Mouse (Mus musculus): ENCODE results near the gene Prpf19. TPM values are rescaled to one million over a fixed set of nuclear protein-coding genes. Genes with fewer than 3 reads are reported as not detected.

Gene Prpf19
- total RNA-seq, 1 experiment from 2014 or later: 96.6 TPM

Other genes with a start within 250 kb of the Prpf19 start
- not detected in 3 replicates for gene Pga5, start 217.2 kb upstream of the Prpf19 start, total RNA-seq (2017)
- 7.3 to 22.2 TPM (median 18.7 TPM) in 3 replicates for gene Vps37c, start 206.5 kb upstream of the Prpf19 start, total RNA-seq (2017)
- 1.0 to 3.1 TPM in 2 of 3 replicates, not detected in the other for gene Cd5, start 156.2 kb upstream of the Prpf19 start, total RNA-seq (2017)
- 1.8 to 3.3 TPM (median 2.2 TPM) in 3 replicates for gene Cd6, start 65.2 kb upstream of the Prpf19 start, total RNA-seq (2017)
- 23.9 to 28.8 TPM (median 26.8 TPM) in 3 replicates for gene Slc15a3, start 55.5 kb upstream of the Prpf19 start, total RNA-seq (2017)
- 0.58 TPM in 1 of 3 replicates, not detected in the others for gene Tmem132a, start 25.3 kb upstream of the Prpf19 start, total RNA-seq (2017)
- gene Tmem109, start 13.2 kb upstream of the Prpf19 start, total RNA-seq (2017): 32.4 to 64.6 TPM (median 53.0 TPM) in 3 replicates
- gene Zp1, start 25.4 kb downstream of the Prpf19 start, total RNA-seq (2017): not detected in 3 replicates
- 0.75 to 1.6 TPM in 2 of 3 replicates, not detected in the other for gene Ptgdr2, start 41.9 kb downstream of the Prpf19 start, total RNA-seq (2017)
- 15.3 to 26.6 TPM (median 16.1 TPM) in 3 replicates for gene Ccdc86, start 54.0 kb downstream of the Prpf19 start, total RNA-seq (2017)
- gene Ms4a10, start 79.4 kb downstream of the Prpf19 start, total RNA-seq (2017): not detected in 3 replicates
- 0.67 to 2.7 TPM in 2 of 3 replicates, not detected in the other for gene Ms4a15, start 98.0 kb downstream of the Prpf19 start, total RNA-seq (2017)
- gene Ms4a18, start 122.8 kb downstream of the Prpf19 start, total RNA-seq (2017): not detected in 3 replicates
- gene Ms4a8a, start 185.9 kb downstream of the Prpf19 start, total RNA-seq (2017): 1.1 to 8.6 TPM (median 4.5 TPM) in 3 replicates
- gene 1700017D01Rik, start 235.6 kb downstream of the Prpf19 start, total RNA-seq (2017): 3.3 TPM in 1 of 3 replicates, not detected in the others

All from monocyte, adult 5-6 weeks (primary cell).